Mouse (Mus musculus): Measurements from ENCODE around the gene Mkrn1. TPM values are rescaled to one million over a fixed set of nuclear protein-coding genes. Genes with fewer than 3 reads are reported as not detected.
"Not testable (repeated sequence)": the region's sequence is repeated elsewhere in the genome, so short reads cannot be mapped to it uniquely, and the experiment has no call there.

Gene Mkrn1
- polyA plus RNA-seq, 1 experiment from 2014 or later, result 35.9 TPM

DNA sequence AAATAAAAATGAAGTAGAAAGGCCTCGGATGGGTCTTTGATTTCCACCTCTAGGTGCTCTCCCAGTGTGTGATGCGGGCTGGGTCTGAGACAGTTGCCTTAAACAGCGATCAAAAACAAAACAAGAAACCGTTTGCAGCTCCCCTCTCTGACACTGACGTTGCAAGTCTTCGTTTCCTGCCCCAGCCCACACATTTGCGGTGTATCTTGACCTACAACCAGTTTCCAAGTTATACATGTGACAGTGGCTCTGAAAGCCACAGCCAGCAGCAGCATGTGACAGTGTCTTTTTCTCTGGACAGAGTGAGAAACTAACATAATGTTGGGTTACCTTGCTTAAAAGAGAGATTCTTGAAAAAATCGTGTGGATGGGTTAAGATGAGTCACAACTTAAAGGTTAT, 40.5 kb downstream of the Mkrn1 start:
- WGBS, result 79% methylated on average over 8 of the region's 8 CpGs
- no peak overlapping the region for H3K9ac ChIP-seq (ENCODE audit: low read length)
- ATAC-seq (ENCODE audit: insufficient number of reproducible peaks, low FRiP score, low TSS enrichment, low read depth) (no peak), DNase-seq (ENCODE audit: low spot score) (no peak)
- H3K4me2 ChIP-seq (ENCODE audit: low read depth, severe bottlenecking), result no peak overlapping the region
- H3K36me3 ChIP-seq (ENCODE audit: control insufficient read depth, insufficient read depth, low read length), result no peaks in the 10 kb centered on the region
- no peaks in the 10 kb centered on the region for H3K9me3 ChIP-seq (ENCODE audit: control insufficient read depth, low read length)
- H3K27ac ChIP-seq (replicated peaks; ENCODE audit: low read depth, low read length), result no peak overlapping the region
- H3K4me1 ChIP-seq (ENCODE audit: control insufficient read depth, insufficient read depth, low read length), result no peaks in the 10 kb centered on the region
- no peaks in the 10 kb centered on the region for H3K27me3 ChIP-seq (ENCODE audit: control insufficient read depth, insufficient read depth, low read length)
- H3K4me3 ChIP-seq (ENCODE audit: low read depth, low read length), result no peak overlapping the region

DNA sequence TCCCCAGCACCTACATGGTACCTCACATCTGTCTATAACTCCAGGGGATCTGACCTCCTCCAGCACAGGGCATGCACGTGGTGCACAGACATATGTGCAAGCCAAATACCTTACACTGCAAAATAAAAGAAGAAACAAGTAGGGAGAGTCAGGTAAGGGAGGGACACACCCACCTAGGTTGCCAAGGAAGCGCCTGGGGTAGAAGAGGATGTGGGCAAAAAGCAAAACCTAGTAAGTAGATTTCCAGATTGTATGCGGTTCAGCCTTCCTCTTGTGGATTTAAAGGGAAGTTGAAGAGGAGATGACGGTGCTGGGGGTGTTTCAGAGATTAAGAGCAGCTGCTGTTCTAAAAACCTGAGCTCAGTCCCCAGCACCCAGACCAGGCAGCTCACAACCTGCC, 41.0 kb downstream of the Mkrn1 start:
- no peak for DNase-seq (ENCODE audit: low spot score)
- H3K4me2 ChIP-seq (ENCODE audit: low read depth, severe bottlenecking), result no peak overlapping the region
- H3K9me3 ChIP-seq (ENCODE audit: control insufficient read depth, low read length), result no peaks in the 10 kb centered on the region
- 61% methylated on average over 4 of the region's 4 CpGs for WGBS
- H3K4me1 ChIP-seq (ENCODE audit: control insufficient read depth, insufficient read depth, low read length), result no peaks in the 10 kb centered on the region
- no peak overlapping the region for H3K27ac ChIP-seq (replicated peaks; ENCODE audit: low read depth, low read length)
- no peak overlapping the region for H3K4me3 ChIP-seq (ENCODE audit: low read depth, low read length)
- H3K27me3 ChIP-seq (ENCODE audit: control insufficient read depth, insufficient read depth, low read length), result no peaks in the 10 kb centered on the region
- H3K9ac ChIP-seq (ENCODE audit: low read length), result no peak overlapping the region
- ATAC-seq (ENCODE audit: insufficient number of reproducible peaks, low FRiP score, low TSS enrichment, low read depth), result no peak
- no peaks in the 10 kb centered on the region for H3K36me3 ChIP-seq (ENCODE audit: control insufficient read depth, insufficient read depth, low read length)

DNA sequence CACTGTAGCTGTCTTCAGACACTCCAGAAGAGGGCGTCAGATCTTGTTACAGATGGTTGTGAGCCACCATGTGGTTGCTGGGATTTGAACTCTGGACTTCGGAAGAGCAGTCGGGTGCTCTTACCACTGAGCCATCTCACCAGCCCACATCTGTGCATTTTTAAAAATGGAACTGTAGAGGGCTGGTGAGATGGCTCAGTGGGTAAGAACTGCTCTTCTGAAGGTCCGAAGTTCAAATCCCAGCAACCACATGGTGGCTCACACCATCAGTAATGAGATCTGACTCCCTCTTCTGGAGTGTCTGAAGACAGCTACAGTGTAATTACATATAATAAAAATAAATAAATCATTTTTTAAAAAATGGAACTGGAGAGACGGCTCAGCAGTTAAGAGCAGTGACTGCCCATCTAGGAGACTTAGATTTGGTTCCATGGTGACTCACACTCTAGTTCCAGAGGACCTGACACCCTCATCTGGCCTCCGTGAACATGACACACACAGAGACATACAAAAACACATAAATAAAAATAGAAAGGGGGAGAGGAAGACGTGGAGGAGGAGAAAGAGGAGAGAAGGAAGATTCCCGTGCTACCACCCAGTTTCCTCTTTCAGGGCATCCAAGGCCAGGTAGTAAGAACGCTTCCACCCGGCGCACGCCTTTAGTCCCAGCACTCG, 42.0 kb downstream of the Mkrn1 start:
- not testable (repeated sequence) for H3K27ac ChIP-seq (replicated peaks; ENCODE audit: low read depth, low read length); ATAC-seq (ENCODE audit: insufficient number of reproducible peaks, low FRiP score, low TSS enrichment, low read depth); DNase-seq (ENCODE audit: low spot score); H3K36me3 ChIP-seq (ENCODE audit: control insufficient read depth, insufficient read depth, low read length); H3K27me3 ChIP-seq (ENCODE audit: control insufficient read depth, insufficient read depth, low read length); H3K9ac ChIP-seq (ENCODE audit: low read length); H3K4me2 ChIP-seq (ENCODE audit: low read depth, severe bottlenecking); H3K4me1 ChIP-seq (ENCODE audit: control insufficient read depth, insufficient read depth, low read length); H3K9me3 ChIP-seq (ENCODE audit: control insufficient read depth, low read length); H3K4me3 ChIP-seq (ENCODE audit: low read depth, low read length)
- WGBS, result 86% methylated on average over 12 of the region's 13 CpGs

DNA sequence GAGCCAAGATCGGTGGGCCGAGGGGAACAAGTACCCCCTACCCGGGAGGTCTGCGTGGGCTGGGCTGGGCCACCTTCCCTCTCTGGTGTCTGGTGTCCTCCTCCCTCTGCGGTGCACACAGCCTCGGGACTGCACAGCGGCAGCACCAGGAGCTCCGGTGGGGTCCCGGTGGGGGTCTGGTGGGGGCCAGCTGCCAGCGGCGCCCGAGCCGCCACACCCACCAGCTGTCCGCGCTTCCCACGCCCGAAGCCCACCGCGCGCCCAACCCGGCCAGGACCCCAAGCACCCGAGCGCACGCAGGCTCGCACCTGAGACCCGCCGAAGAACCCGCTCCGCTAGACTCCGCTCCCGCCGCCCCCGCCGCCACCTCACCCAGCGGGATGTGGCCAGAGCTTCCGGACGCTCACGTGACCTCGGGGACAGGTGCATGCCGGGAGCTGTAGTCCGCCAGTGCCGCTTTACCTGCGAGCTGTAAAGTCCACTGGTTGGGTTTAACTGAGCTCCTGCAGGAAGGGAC, 42.9 kb downstream of the Mkrn1 start, which contains the start of gene Slc37a3:
Slc37a3 (minus strand) TSS at position 365 of the 517 bp plus-strand sequence.
- H3K27me3 ChIP-seq (ENCODE audit: control insufficient read depth, insufficient read depth, low read length), result no peaks in the 10 kb centered on the region
- H3K4me2 ChIP-seq (ENCODE audit: low read depth, severe bottlenecking), result peak within 1 kb of the TSS; percentile 57
- H3K27ac ChIP-seq (replicated peaks; ENCODE audit: low read depth, low read length), result 0 out of 2 replicates have a peak within 1 kb of the TSS, but pooled peaks have one; percentile 1
- no peaks in the 10 kb centered on the region for H3K9me3 ChIP-seq (ENCODE audit: control insufficient read depth, low read length)
- peak within 1 kb of the TSS; percentile 92 for H3K4me3 ChIP-seq (ENCODE audit: low read depth, low read length)
- no peaks in the 10 kb centered on the region for H3K4me1 ChIP-seq (ENCODE audit: control insufficient read depth, insufficient read depth, low read length)
- WGBS, result under 1% methylated on average over 42 of the region's 43 CpGs
- peak; percentile 94 for DNase-seq (ENCODE audit: low spot score)
- ATAC-seq (ENCODE audit: insufficient number of reproducible peaks, low FRiP score, low TSS enrichment, low read depth), result peak; percentile 86
- H3K36me3 ChIP-seq (ENCODE audit: control insufficient read depth, insufficient read depth, low read length), result 0 out of 2 replicates have a peak, but pooled peaks cover 3% of the 10 kb centered on the region
- H3K9ac ChIP-seq (ENCODE audit: low read length), result peak within 1 kb of the TSS; percentile 85

DNA sequence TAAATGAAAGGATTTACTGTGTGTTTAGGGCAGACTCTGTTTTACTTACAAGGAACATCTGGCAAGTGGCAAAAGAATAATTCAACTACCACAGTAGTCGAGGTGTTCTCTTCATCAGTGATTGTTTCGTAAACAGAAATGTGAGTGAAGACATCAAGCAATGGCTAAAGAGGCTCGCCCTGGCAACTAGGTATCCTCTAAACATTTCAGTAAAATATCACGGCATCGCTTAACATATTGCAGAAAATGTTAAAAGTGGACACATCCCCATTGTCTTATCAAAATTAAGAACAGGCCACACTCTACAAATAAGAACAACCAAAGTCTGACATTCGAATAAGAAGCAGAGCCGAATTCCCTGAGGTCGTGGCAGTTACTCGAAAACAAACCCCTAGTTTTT, 43.5 kb downstream of the Mkrn1 start:
- WGBS, result 22% methylated on average over 9 of the region's 9 CpGs
- ATAC-seq (ENCODE audit: insufficient number of reproducible peaks, low FRiP score, low TSS enrichment, low read depth) (no peak), DNase-seq (ENCODE audit: low spot score) (no peak)
- peak overlapping the region; percentile 85 for H3K9ac ChIP-seq (ENCODE audit: low read length)
- H3K4me3 ChIP-seq (ENCODE audit: low read depth, low read length), result peak overlapping the region; percentile 92
- no peak overlapping the region for H3K27ac ChIP-seq (replicated peaks; ENCODE audit: low read depth, low read length)
- peak overlapping the region; percentile 57 for H3K4me2 ChIP-seq (ENCODE audit: low read depth, severe bottlenecking)
- H3K27me3 ChIP-seq (ENCODE audit: control insufficient read depth, insufficient read depth, low read length), result no peaks in the 10 kb centered on the region
- H3K4me1 ChIP-seq (ENCODE audit: control insufficient read depth, insufficient read depth, low read length), result no peaks in the 10 kb centered on the region
- 0 out of 2 replicates have a peak, but pooled peaks cover 3% of the 10 kb centered on the region for H3K36me3 ChIP-seq (ENCODE audit: control insufficient read depth, insufficient read depth, low read length)
- H3K9me3 ChIP-seq (ENCODE audit: control insufficient read depth, low read length), result no peaks in the 10 kb centered on the region

DNA sequence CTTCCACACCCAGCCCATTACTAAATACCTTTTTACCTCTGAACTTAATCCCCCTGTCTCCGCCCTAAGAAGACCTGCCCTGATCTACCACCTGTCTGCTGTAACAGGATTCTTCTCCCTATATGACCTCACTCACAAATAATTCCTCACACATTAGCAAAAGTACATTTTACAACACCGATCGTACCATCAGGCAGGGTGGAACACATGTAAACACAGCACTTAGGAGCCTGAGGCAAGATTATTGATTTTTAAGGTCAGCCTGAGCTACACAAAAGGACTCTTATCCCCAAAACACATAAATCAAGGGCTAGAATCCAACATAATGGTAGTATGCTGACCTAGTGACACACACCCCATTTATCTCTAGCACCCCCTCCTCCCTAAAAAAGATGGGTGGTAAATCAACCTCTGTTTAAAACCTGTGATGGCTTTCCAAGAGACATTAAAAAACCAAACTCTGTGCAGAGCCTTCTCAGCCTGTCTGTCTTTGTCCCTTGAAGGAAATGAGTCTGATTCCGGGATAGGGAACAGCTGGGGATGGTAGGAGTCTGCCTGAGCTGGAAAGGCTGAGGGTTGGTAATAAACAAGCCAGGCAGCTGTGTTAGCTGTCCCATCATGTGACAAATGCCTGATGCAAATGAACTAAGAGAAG, 46.8 kb downstream of the Mkrn1 start:
- Histone ChIP-seq H3K4me3 (ENCODE audit: low read depth, low read length) (no peak overlapping the region), H3K36me3 (ENCODE audit: control insufficient read depth, insufficient read depth, low read length) (0 out of 2 replicates have a peak, but pooled peaks cover 3% of the 10 kb centered on the region), H3K9ac (ENCODE audit: low read length) (no peak overlapping the region), H3K9me3 (ENCODE audit: control insufficient read depth, low read length) (no peaks in the 10 kb centered on the region), H3K27ac (replicated peaks; ENCODE audit: low read depth, low read length) (no peak overlapping the region), H3K27me3 (ENCODE audit: control insufficient read depth, insufficient read depth, low read length) (no peaks in the 10 kb centered on the region), H3K4me1 (ENCODE audit: control insufficient read depth, insufficient read depth, low read length) (no peaks in the 10 kb centered on the region), H3K4me2 (ENCODE audit: low read depth, severe bottlenecking) (no peak overlapping the region)
- 70% methylated on average over 4 of the region's 4 CpGs for WGBS
- DNase-seq (ENCODE audit: low spot score) (no peak), ATAC-seq (ENCODE audit: insufficient number of reproducible peaks, low FRiP score, low TSS enrichment, low read depth) (0 out of 2 replicates have a peak, but pooled peaks have one; percentile 7)

DNA sequence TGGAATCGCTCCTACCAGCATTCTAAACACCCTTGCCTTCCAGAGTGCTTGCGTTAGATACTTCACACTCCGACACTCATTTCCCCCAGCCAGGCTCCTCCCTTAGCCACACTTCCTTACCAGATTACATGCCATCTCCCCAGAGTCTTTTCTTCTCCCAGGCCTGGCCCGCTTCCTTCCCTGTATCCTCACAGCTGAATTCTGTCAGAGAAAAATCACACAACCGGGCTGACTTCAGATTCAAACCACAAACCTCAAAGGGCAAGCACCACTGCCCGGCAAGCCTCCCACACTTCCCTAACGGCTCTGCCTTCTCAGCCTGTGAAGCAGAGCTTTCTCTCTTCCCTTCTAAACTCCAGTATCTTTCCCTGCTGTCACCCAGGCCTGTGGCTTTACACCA, 47.5 kb downstream of the Mkrn1 start:
- WGBS, result 52% methylated on average over 7 of the region's 7 CpGs
- H3K9ac ChIP-seq (ENCODE audit: low read length), result no peak overlapping the region
- no peaks in the 10 kb centered on the region for H3K9me3 ChIP-seq (ENCODE audit: control insufficient read depth, low read length)
- no peak overlapping the region for H3K27ac ChIP-seq (replicated peaks; ENCODE audit: low read depth, low read length)
- H3K4me3 ChIP-seq (ENCODE audit: low read depth, low read length), result no peak overlapping the region
- H3K36me3 ChIP-seq (ENCODE audit: control insufficient read depth, insufficient read depth, low read length), result 0 out of 2 replicates have a peak, but pooled peaks cover 3% of the 10 kb centered on the region
- no peak for ATAC-seq (ENCODE audit: insufficient number of reproducible peaks, low FRiP score, low TSS enrichment, low read depth)
- no peak for DNase-seq (ENCODE audit: low spot score)
- no peak overlapping the region for H3K4me2 ChIP-seq (ENCODE audit: low read depth, severe bottlenecking)
- H3K27me3 ChIP-seq (ENCODE audit: control insufficient read depth, insufficient read depth, low read length), result no peaks in the 10 kb centered on the region
- no peaks in the 10 kb centered on the region for H3K4me1 ChIP-seq (ENCODE audit: control insufficient read depth, insufficient read depth, low read length)

DNA sequence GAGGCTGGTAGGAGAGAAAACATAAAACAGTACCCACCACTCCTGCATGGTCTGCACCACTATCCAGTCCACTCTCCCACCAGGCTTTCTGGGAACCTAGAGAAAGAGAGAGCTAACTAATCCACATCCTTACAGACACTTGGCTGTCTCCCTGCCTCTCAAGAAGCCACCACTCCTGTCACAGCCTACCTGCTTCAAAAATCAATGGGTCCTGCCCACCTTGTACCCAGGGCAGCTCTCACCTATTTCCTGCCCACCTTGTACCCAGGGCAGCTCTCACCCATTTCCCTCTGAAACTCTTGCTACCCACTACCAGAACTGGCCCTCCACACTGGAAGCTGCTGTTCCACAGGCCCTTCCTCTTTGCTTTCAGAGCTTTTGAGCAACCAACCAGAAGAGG, 48.2 kb downstream of the Mkrn1 start:
- no peak for ATAC-seq (ENCODE audit: insufficient number of reproducible peaks, low FRiP score, low TSS enrichment, low read depth)
- H3K9ac ChIP-seq (ENCODE audit: low read length), result no peak overlapping the region

More for the DNA sequence above, 48.2 kb downstream of the Mkrn1 start:
- Histone ChIP-seq H3K36me3 (ENCODE audit: control insufficient read depth, insufficient read depth, low read length) (0 out of 2 replicates have a peak, but pooled peaks cover 3% of the 10 kb centered on the region), H3K4me1 (ENCODE audit: control insufficient read depth, insufficient read depth, low read length) (no peaks in the 10 kb centered on the region), H3K4me3 (ENCODE audit: low read depth, low read length) (no peak overlapping the region), H3K27me3 (ENCODE audit: control insufficient read depth, insufficient read depth, low read length) (no peaks in the 10 kb centered on the region), H3K27ac (replicated peaks; ENCODE audit: low read depth, low read length) (no peak overlapping the region), H3K9me3 (ENCODE audit: control insufficient read depth, low read length) (no peaks in the 10 kb centered on the region), H3K4me2 (ENCODE audit: low read depth, severe bottlenecking) (no peak overlapping the region)
- DNase-seq (ENCODE audit: low spot score), result no peak
